Mouse (Mus musculus): Measurements from ENCODE around the gene Usp25. TPM values are rescaled to one million over a fixed set of nuclear protein-coding genes. Genes with fewer than 3 reads are reported as not detected.
A peak's percentile ranks its signal among the peaks of the same experiment; 100 is the strongest.

Gene Usp25
- polyA plus RNA-seq, 1 experiment from 2014 or later = 29.8 TPM

GRCm38 (mm10) chr16:77128683-77129082 is 115.2 kb downstream of the Usp25 start:
- Histone ChIP-seq H3K4me3 (ENCODE audit: low read depth, low read length) (no peak overlapping the region), H3K9ac (replicated peaks; ENCODE audit: low read length) (no peak overlapping the region), H3K36me3 (replicated peaks; ENCODE audit: control insufficient read depth, insufficient read depth, low read depth, low read length) (no peaks in the 10 kb centered on the region), H3K4me1 (ENCODE audit: control insufficient read depth, insufficient read depth, low read length) (no peaks in the 10 kb centered on the region), H3K27ac (replicated peaks; ENCODE audit: low read depth, low read length) (no peak overlapping the region), H3K9me3 (replicated peaks; ENCODE audit: control insufficient read depth, low read length) (no peaks in the 10 kb centered on the region), H3K4me2 (ENCODE audit: low read depth, low read length) (no peak overlapping the region), H3K27me3 (ENCODE audit: control insufficient read depth, insufficient read depth, low read length) (no peaks in the 10 kb centered on the region)
- ATAC-seq (replicated peaks; ENCODE audit: insufficient number of reproducible peaks, low FRiP score, low TSS enrichment, low read depth) (no peak), DNase-seq (ENCODE audit: low spot score) (peak; percentile 68)
- WGBS = 50% methylated on average over 5 of the region's 5 CpGs

- Histone ChIP-seq H3K4me2 (ENCODE audit: low read depth, low read length) (no peak overlapping the region), H3K4me1 (ENCODE audit: control insufficient read depth, insufficient read depth, low read length) (no peaks in the 10 kb centered on the region), H3K4me3 (ENCODE audit: low read depth, low read length) (no peak overlapping the region), H3K27ac (replicated peaks; ENCODE audit: low read depth, low read length) (no peak overlapping the region), H3K27me3 (ENCODE audit: control insufficient read depth, insufficient read depth, low read length) (no peaks in the 10 kb centered on the region), H3K9ac (replicated peaks; ENCODE audit: low read length) (no peak overlapping the region), H3K36me3 (replicated peaks; ENCODE audit: control insufficient read depth, insufficient read depth, low read depth, low read length) (no peaks in the 10 kb centered on the region), H3K9me3 (replicated peaks; ENCODE audit: control insufficient read depth, low read length) (no peaks in the 10 kb centered on the region)
- DNase-seq (ENCODE audit: low spot score) (no peak), ATAC-seq (replicated peaks; ENCODE audit: insufficient number of reproducible peaks, low FRiP score, low TSS enrichment, low read depth) (no peak)
- WGBS = 88% methylated on average over 5 of the region's 5 CpGs
Observed at GRCm38 (mm10) chr16:77133055-77133454, 119.5 kb downstream of the Usp25 start.

- Histone ChIP-seq H3K9me3 (replicated peaks; ENCODE audit: control insufficient read depth, low read length) (no peaks in the 10 kb centered on the region), H3K9ac (replicated peaks; ENCODE audit: low read length) (no peak overlapping the region), H3K27me3 (ENCODE audit: control insufficient read depth, insufficient read depth, low read length) (no peaks in the 10 kb centered on the region), H3K4me2 (ENCODE audit: low read depth, low read length) (no peak overlapping the region), H3K36me3 (replicated peaks; ENCODE audit: control insufficient read depth, insufficient read depth, low read depth, low read length) (no peaks in the 10 kb centered on the region), H3K4me3 (ENCODE audit: low read depth, low read length) (no peak overlapping the region), H3K4me1 (ENCODE audit: control insufficient read depth, insufficient read depth, low read length) (no peaks in the 10 kb centered on the region), H3K27ac (replicated peaks; ENCODE audit: low read depth, low read length) (no peak overlapping the region)
- WGBS = 91% methylated on average over 7 of the region's 7 CpGs
- DNase-seq (ENCODE audit: low spot score) (no peak), ATAC-seq (replicated peaks; ENCODE audit: insufficient number of reproducible peaks, low FRiP score, low TSS enrichment, low read depth) (no peak)
Observed at GRCm38 (mm10) chr16:77140651-77141050, 127.1 kb downstream of the Usp25 start.

- no peak for DNase-seq (ENCODE audit: low spot score)
Observed at GRCm38 (mm10) chr16:77146801-77147200, 133.3 kb downstream of the Usp25 start.

GRCm38 (mm10) chr16:77150338-77150737 is 136.8 kb downstream of the Usp25 start:
- Histone ChIP-seq H3K27me3 (ENCODE audit: control insufficient read depth, insufficient read depth, low read length) (no peaks in the 10 kb centered on the region), H3K9me3 (replicated peaks; ENCODE audit: control insufficient read depth, low read length) (no peaks in the 10 kb centered on the region), H3K4me2 (ENCODE audit: low read depth, low read length) (no peak overlapping the region), H3K9ac (replicated peaks; ENCODE audit: low read length) (no peak overlapping the region), H3K27ac (replicated peaks; ENCODE audit: low read depth, low read length) (no peak overlapping the region), H3K4me3 (ENCODE audit: low read depth, low read length) (no peak overlapping the region), H3K4me1 (ENCODE audit: control insufficient read depth, insufficient read depth, low read length) (no peaks in the 10 kb centered on the region), H3K36me3 (replicated peaks; ENCODE audit: control insufficient read depth, insufficient read depth, low read depth, low read length) (no peaks in the 10 kb centered on the region)
- ATAC-seq (replicated peaks; ENCODE audit: insufficient number of reproducible peaks, low FRiP score, low TSS enrichment, low read depth) (no peak), DNase-seq (ENCODE audit: low spot score) (no peak)
- 55% methylated on average over 8 of the region's 8 CpGs for WGBS

More at GRCm38 (mm10) chr16:77146801-77147200, 133.3 kb downstream of the Usp25 start:
- WGBS = 90% methylated on average over 5 of the region's 5 CpGs
- Histone ChIP-seq H3K4me1 (ENCODE audit: control insufficient read depth, insufficient read depth, low read length) (no peaks in the 10 kb centered on the region), H3K36me3 (replicated peaks; ENCODE audit: control insufficient read depth, insufficient read depth, low read depth, low read length) (no peaks in the 10 kb centered on the region), H3K4me2 (ENCODE audit: low read depth, low read length) (no peak overlapping the region), H3K9me3 (replicated peaks; ENCODE audit: control insufficient read depth, low read length) (no peaks in the 10 kb centered on the region), H3K4me3 (ENCODE audit: low read depth, low read length) (no peak overlapping the region), H3K27ac (replicated peaks; ENCODE audit: low read depth, low read length) (no peak overlapping the region), H3K27me3 (ENCODE audit: control insufficient read depth, insufficient read depth, low read length) (no peaks in the 10 kb centered on the region), H3K9ac (replicated peaks; ENCODE audit: low read length) (no peak overlapping the region)
- ATAC-seq (replicated peaks; ENCODE audit: insufficient number of reproducible peaks, low FRiP score, low TSS enrichment, low read depth) = no peak

- ATAC-seq (replicated peaks; ENCODE audit: insufficient number of reproducible peaks, low FRiP score, low TSS enrichment, low read depth) = no peak
- 75% methylated on average over 4 of the region's 4 CpGs for WGBS
Observed at GRCm38 (mm10) chr16:77150884-77151283, 137.4 kb downstream of the Usp25 start.

GRCm38 (mm10) chr16:77152288-77152687 is 138.8 kb downstream of the Usp25 start:
- 95% methylated on average over 1 of the region's 1 CpGs for WGBS
- H3K27me3 ChIP-seq (ENCODE audit: control insufficient read depth, insufficient read depth, low read length) = no peaks in the 10 kb centered on the region

More at GRCm38 (mm10) chr16:77150884-77151283, 137.4 kb downstream of the Usp25 start:
- no peaks in the 10 kb centered on the region for H3K27me3 ChIP-seq (ENCODE audit: control insufficient read depth, insufficient read depth, low read length)
- DNase-seq (ENCODE audit: low spot score) = no peak
- H3K4me1 ChIP-seq (ENCODE audit: control insufficient read depth, insufficient read depth, low read length) = no peaks in the 10 kb centered on the region
- H3K9ac ChIP-seq (replicated peaks; ENCODE audit: low read length) = no peak overlapping the region
- no peak overlapping the region for H3K4me3 ChIP-seq (ENCODE audit: low read depth, low read length)
- no peak overlapping the region for H3K4me2 ChIP-seq (ENCODE audit: low read depth, low read length)
- H3K9me3 ChIP-seq (replicated peaks; ENCODE audit: control insufficient read depth, low read length) = no peaks in the 10 kb centered on the region
- no peak overlapping the region for H3K27ac ChIP-seq (replicated peaks; ENCODE audit: low read depth, low read length)
- H3K36me3 ChIP-seq (replicated peaks; ENCODE audit: control insufficient read depth, insufficient read depth, low read depth, low read length) = no peaks in the 10 kb centered on the region

GRCm38 (mm10) chr16:77153216-77153715 is 139.8 kb downstream of the Usp25 start:
- WGBS = 71% methylated on average over 1 of the region's 1 CpGs
- no peak for ATAC-seq (replicated peaks; ENCODE audit: insufficient number of reproducible peaks, low FRiP score, low TSS enrichment, low read depth)
- no peak for DNase-seq (ENCODE audit: low spot score)

More at GRCm38 (mm10) chr16:77152288-77152687, 138.8 kb downstream of the Usp25 start:
- Histone ChIP-seq H3K4me1 (ENCODE audit: control insufficient read depth, insufficient read depth, low read length) (no peaks in the 10 kb centered on the region), H3K9ac (replicated peaks; ENCODE audit: low read length) (no peak overlapping the region), H3K4me2 (ENCODE audit: low read depth, low read length) (no peak overlapping the region), H3K4me3 (ENCODE audit: low read depth, low read length) (no peak overlapping the region), H3K27ac (replicated peaks; ENCODE audit: low read depth, low read length) (no peak overlapping the region), H3K36me3 (replicated peaks; ENCODE audit: control insufficient read depth, insufficient read depth, low read depth, low read length) (no peaks in the 10 kb centered on the region), H3K9me3 (replicated peaks; ENCODE audit: control insufficient read depth, low read length) (no peaks in the 10 kb centered on the region)
- ATAC-seq (replicated peaks; ENCODE audit: insufficient number of reproducible peaks, low FRiP score, low TSS enrichment, low read depth) = no peak
- no peak for DNase-seq (ENCODE audit: low spot score)

More at GRCm38 (mm10) chr16:77153216-77153715, 139.8 kb downstream of the Usp25 start:
- Histone ChIP-seq H3K27ac (replicated peaks; ENCODE audit: low read depth, low read length) (no peak overlapping the region), H3K9me3 (replicated peaks; ENCODE audit: control insufficient read depth, low read length) (no peaks in the 10 kb centered on the region), H3K36me3 (replicated peaks; ENCODE audit: control insufficient read depth, insufficient read depth, low read depth, low read length) (no peaks in the 10 kb centered on the region), H3K9ac (replicated peaks; ENCODE audit: low read length) (no peak overlapping the region), H3K27me3 (ENCODE audit: control insufficient read depth, insufficient read depth, low read length) (no peaks in the 10 kb centered on the region), H3K4me3 (ENCODE audit: low read depth, low read length) (no peak overlapping the region), H3K4me1 (ENCODE audit: control insufficient read depth, insufficient read depth, low read length) (no peaks in the 10 kb centered on the region), H3K4me2 (ENCODE audit: low read depth, low read length) (no peak overlapping the region)
